Mouse (Mus musculus) hindbrain, embryonic 12.5 days (tissue): ENCODE data around the gene Chd6. TPM values are rescaled to one million over a fixed set of nuclear protein-coding genes. Genes with fewer than 3 reads are reported as not detected.

Source experiments
- ATAC-seq: fragments of 200-750 bp; cut with Nextera tagmentation; 2 replicates; pipeline ENCODE4 v1.8.0; 2017; ENCODE audit warnings: moderate TSS enrichment; ENCODE audit not compliant: low FRiP score
- H3K27ac ChIP-seq: fragments of 300-500 bp; sonication (generic); 2 replicates; pipeline ENCODE4 v1.5.1; 2016; ENCODE audit warnings: mild to moderate bottlenecking
- H3K27me3 ChIP-seq: fragments of 300-500 bp; sonication (generic); 2 replicates; pipeline ENCODE4 v1.6.1; 2016; ENCODE audit warnings: mild to moderate bottlenecking
- H3K36me3 ChIP-seq: fragments of 300-500 bp; sonication (generic); 2 replicates; pipeline ENCODE4 v1.6.1; 2016; ENCODE audit warnings: mild to moderate bottlenecking
- H3K4me1 ChIP-seq: fragments of 300-500 bp; sonication (generic); 2 replicates; pipeline ENCODE4 v1.6.1; 2016
- H3K4me2 ChIP-seq: fragments of 300-500 bp; sonication (generic); replicated peaks from 2 replicates; pipeline ENCODE4 v1.6.1; 2016; ENCODE audit warnings: mild to moderate bottlenecking
- H3K4me3 ChIP-seq: fragments of 300-500 bp; sonication (generic); 2 replicates; pipeline ENCODE4 v1.5.1; 2016; ENCODE audit warnings: mild to moderate bottlenecking
- H3K9ac ChIP-seq: fragments of 300-500 bp; sonication (generic); 2 replicates; pipeline ENCODE4 v1.6.1; 2016; ENCODE audit warnings: mild to moderate bottlenecking, moderate library complexity
- H3K9me3 ChIP-seq: fragments of 300-500 bp; sonication (generic); replicated peaks from 2 replicates; pipeline ENCODE4 v1.6.1; 2016; ENCODE audit warnings: mild to moderate bottlenecking
- WGBS: fragments of 180-500 bp; shearing (Covaris S2); methylation state at CpG from one replicate; pipeline ENCODE4 v1.1.7; 2016; 5-methylcytosine and 5-hydroxymethylcytosine counted together
- polyA plus RNA-seq: library from polyadenylated mRNA; unstranded; fragments of >200 nt; fragmentation: Nextera tagmentation; extraction: Ambion mirVana; gene quantifications from 2 replicates; pipeline ENCODE4 v1.2.1, GENCODE M21; 2016

The Chd6 gene
- polyA plus RNA-seq = 42.0 and 48.2 TPM in 2 replicates

DNA sequence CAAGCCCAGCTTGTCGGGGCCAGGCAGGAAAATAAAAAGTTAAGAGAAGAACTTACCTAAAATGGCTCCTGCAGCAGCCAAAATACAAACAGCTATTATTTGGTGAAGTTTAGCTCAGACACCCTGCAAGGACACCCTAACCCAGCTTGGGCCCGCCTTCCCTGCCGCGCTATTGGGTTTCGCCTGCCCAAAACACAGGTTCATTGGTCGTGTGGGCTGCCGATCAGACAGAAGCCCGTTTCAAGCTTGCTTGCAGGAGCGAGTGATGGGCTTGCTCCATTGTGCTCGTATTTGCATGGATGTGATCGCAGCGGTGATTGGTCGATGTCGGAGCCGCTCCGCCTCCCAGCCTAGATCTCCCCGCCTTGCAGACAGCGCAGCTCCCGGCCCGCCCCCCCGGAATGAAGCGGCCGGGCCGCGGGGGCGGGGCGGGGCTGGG lies at the start of gene Chd6:
Gene Chd6, minus strand, starts transcription at position 143 of the 439 bp plus-strand sequence.
- peak; percentile 99 for ATAC-seq
- Histone ChIP-seq H3K9ac (peak within 1 kb of the TSS; percentile 98), H3K4me2 (peak within 1 kb of the TSS; percentile 77), H3K4me3 (peak within 1 kb of the TSS; percentile 99), H3K27ac (peak within 1 kb of the TSS; percentile 98), H3K9me3 (no peaks in the 10 kb centered on the region), H3K4me1 (peaks cover 22% of the 10 kb centered on the region), H3K36me3 (no peaks in the 10 kb centered on the region), H3K27me3 (no peaks in the 10 kb centered on the region)
- under 1% methylated on average over 26 of the region's 27 CpGs for WGBS

DNA sequence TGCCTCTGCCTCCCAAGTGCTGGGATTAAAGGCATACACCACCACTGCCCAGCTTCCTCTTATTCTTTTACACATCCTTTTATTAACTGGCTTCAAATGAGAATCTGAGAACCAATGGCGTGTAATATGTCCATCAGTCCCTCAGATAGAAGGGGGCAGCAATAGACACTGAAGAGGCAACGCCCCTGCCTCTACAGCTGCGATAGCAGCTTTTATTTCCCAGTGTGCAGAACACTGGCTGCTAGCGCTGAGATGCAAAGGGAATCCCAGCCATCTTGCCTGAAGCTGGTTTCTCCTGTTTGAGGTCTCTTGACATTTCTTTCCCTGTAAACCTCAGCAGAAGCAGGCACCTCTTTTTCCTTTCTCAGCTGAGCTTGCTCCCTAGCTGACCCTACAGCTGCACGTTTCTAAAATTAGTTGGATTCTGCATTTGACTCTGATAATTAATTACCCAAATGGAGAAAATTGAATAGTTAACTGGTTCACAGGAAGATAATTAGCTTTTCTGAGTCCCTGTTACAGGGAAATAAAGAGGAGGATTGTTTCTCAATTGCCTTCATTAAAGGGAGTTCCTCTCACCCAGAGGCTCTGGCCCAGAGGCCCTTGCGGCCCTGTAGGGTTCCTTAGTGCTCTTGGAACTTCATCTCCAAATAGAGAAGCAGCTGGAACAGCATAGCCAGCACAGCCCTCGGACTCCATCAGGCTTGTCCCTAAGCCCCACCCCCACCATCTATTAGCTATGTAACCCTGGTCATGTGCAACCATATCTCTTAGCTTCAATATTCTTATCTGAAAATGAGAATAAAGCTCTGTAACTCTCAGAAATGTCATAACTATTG lies 41.3 kb upstream of the Chd6 start:
- no peak overlapping the region for H3K4me2 ChIP-seq
- 60% methylated on average over 7 of the region's 7 CpGs for WGBS

DNA sequence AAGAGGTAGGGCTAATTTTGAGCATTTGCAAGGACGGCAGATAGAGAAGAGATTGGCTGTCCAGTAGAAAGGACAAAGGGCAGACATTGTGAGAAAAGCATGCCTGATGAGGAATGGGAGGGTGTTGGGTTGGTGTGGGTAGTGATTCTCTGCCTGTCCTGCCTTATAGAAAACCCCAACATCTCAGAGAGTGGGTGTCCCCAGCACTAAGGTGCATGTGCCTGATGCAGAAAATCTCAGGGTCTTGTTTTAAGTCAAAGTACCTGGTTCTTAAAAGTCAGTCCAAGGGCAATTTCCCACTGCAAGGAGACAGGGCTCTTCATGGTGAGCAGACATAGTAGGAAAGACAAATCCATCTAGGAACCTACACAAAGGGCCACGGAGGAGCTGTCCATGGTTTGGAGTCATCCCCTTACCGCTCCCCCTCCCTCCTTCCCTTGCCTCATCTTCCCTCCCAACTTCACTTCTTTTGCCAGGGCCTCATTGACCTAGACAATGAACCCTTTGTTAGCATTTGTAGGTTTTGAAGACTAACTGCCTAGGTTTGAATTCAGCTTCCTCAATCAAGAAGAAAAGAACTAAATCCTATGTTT lies 39.6 kb upstream of the Chd6 start:
- Histone ChIP-seq H3K9me3 (no peaks in the 10 kb centered on the region), H3K27ac (no peak overlapping the region), H3K4me1 (peaks cover 11% of the 10 kb centered on the region), H3K4me3 (no peak overlapping the region), H3K9ac (no peak overlapping the region), H3K4me2 (no peak overlapping the region), H3K36me3 (no peaks in the 10 kb centered on the region), H3K27me3 (no peaks in the 10 kb centered on the region)
- WGBS = 41% methylated on average over 3 of the region's 3 CpGs
- ATAC-seq = peak; percentile 50; the same call in 1 of the 2 replicates

More for the DNA sequence above, 41.3 kb upstream of the Chd6 start:
- Histone ChIP-seq H3K27ac (peak overlapping the region; percentile 40; the same call in 1 of the 2 replicates), H3K36me3 (no peaks in the 10 kb centered on the region), H3K9me3 (no peaks in the 10 kb centered on the region), H3K4me3 (no peak overlapping the region), H3K27me3 (no peaks in the 10 kb centered on the region), H3K9ac (no peak overlapping the region), H3K4me1 (peaks cover 15% of the 10 kb centered on the region)
- ATAC-seq = peak; percentile 43; the same call in 1 of the 2 replicates

DNA sequence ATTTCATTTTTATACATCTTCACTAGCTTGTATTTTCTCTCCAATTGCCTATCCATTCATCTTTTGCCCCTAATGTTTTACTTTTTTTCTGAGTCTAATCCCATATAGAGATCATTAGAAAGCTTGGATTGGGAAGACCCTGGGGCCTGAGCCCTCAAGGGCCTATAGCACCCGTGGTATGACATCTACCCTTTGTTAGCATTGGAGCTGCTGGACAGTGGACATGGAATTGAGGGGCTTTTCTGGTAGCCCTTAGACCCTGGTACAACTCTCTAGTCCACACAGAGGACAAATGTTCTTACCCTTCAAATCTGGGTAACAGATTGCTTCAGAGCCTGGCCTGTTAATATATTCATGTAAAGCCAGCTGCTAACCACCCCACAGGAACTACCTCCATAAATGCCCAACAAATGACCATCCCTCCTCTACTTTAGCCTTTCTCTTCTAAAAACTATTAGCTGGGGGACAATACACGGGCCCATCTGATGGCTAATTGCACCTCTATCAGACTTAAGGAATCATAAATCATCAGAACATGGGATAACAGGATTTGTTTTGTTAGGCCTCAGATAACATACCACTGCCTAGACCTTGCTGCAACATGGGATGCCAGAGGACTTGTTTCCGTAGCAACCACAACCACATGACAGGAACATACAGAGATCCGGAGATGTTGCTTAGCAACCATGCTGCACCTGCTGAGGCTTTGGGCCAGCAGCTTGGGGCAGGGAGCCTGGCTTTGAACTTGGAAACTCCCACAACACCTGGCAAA lies 39.0 kb upstream of the Chd6 start:
- Histone ChIP-seq H3K4me2 (no peak overlapping the region), H3K27ac (peak overlapping the region; percentile 76), H3K4me1 (peaks cover 11% of the 10 kb centered on the region), H3K4me3 (no peak overlapping the region), H3K27me3 (no peaks in the 10 kb centered on the region), H3K9ac (no peak overlapping the region), H3K36me3 (no peaks in the 10 kb centered on the region), H3K9me3 (no peaks in the 10 kb centered on the region)
- peak; percentile 80 for ATAC-seq
- 59% methylated on average over 4 of the region's 4 CpGs for WGBS

DNA sequence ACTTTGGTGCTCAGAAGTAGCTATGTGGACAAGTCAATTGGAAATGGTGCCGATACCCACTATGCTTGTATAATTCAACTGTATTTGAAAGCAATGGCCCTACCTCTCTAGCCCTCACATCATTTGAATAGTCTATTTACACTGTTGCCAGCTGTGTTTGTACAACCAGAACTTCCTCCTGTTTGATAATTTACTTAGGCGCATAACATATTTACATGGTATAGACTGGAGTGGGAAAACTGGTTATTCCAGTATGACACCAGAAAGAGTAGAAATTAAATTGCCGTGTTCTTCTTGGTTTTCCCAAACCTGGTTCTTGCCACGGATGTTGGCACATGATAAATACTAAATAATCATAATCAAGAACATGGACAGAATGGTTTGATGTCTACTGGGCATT lies 35.9 kb upstream of the Chd6 start:
- Histone ChIP-seq H3K36me3 (no peaks in the 10 kb centered on the region), H3K4me2 (no peak overlapping the region), H3K27ac (no peak overlapping the region), H3K9ac (no peak overlapping the region), H3K4me1 (peaks cover 11% of the 10 kb centered on the region), H3K9me3 (no peaks in the 10 kb centered on the region), H3K4me3 (no peak overlapping the region), H3K27me3 (no peaks in the 10 kb centered on the region)
- ATAC-seq = no peak
- 91% methylated on average over 4 of the region's 4 CpGs for WGBS

DNA sequence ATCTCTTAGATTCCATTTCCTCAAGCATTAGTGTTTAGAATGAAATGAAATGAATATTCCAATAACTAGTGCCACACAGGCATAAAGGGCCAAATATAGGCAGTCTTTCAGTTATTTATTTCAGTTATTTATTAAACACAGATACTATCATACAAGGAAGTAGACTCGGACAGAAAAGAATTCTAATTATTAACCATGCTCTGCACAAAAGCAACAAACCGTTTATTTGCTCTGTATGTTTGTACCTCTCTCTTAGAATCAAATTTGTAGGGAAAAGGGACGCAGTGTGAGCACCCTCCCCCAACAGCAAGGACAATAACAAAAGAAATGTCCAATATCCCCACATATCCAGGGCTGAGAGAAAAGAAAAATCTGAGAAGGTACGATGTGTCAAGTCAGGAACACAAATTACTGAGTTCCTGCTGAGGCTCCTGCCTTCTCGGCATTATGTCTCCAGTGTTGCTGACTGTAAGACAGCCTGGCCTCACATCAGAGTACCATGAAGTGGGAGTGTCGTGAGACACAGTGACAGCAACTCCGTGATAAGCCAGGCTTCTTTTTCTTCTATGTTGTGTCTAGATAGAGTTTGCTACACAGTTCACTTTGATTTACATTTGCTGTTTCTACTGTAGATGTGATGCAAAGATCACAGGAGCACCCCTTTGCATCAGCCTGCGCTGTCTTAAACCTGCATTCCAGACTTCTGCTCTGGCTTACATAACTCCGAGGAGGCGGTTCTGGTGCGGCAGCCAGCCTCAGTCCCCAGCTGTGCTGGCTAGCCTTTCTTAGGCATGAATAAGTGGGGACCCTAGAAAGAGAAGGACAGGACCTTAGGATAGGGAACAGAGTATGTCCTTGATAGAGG lies 30.0 kb upstream of the Chd6 start:
- Histone ChIP-seq H3K27me3 (no peaks in the 10 kb centered on the region), H3K27ac (no peak overlapping the region), H3K9me3 (no peaks in the 10 kb centered on the region), H3K4me3 (no peak overlapping the region), H3K9ac (no peak overlapping the region), H3K4me2 (no peak overlapping the region), H3K36me3 (no peaks in the 10 kb centered on the region), H3K4me1 (no peaks in the 10 kb centered on the region)
- ATAC-seq = no peak
- WGBS = 62% methylated on average over 11 of the region's 11 CpGs

DNA sequence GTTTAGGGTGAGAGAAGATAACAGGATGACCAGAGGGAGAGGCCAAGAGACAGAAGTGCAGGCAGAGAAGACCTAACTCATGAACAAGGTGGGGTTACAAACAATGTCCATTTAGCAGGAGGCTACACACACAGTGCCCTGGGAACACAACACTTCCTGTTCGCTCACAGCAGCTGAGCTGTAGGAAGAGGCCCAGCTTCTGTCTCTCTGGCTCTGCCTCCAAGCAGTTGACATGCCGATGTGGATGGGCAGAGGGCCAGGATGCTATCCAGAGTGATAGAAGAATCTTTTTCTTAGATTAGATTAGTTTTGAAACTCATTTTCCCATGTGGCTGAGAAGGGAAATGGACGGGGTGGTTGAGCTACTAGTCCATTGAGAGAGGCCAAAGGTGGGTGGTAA lies 28.1 kb upstream of the Chd6 start:
- no peaks in the 10 kb centered on the region for H3K9me3 ChIP-seq
- no peak for ATAC-seq
- H3K4me1 ChIP-seq = no peaks in the 10 kb centered on the region
- no peak overlapping the region for H3K4me2 ChIP-seq
- H3K36me3 ChIP-seq = no peaks in the 10 kb centered on the region
- WGBS = 86% methylated on average over 3 of the region's 3 CpGs
- no peaks in the 10 kb centered on the region for H3K27me3 ChIP-seq
- H3K4me3 ChIP-seq = no peak overlapping the region
- H3K9ac ChIP-seq = no peak overlapping the region
- no peak overlapping the region for H3K27ac ChIP-seq

DNA sequence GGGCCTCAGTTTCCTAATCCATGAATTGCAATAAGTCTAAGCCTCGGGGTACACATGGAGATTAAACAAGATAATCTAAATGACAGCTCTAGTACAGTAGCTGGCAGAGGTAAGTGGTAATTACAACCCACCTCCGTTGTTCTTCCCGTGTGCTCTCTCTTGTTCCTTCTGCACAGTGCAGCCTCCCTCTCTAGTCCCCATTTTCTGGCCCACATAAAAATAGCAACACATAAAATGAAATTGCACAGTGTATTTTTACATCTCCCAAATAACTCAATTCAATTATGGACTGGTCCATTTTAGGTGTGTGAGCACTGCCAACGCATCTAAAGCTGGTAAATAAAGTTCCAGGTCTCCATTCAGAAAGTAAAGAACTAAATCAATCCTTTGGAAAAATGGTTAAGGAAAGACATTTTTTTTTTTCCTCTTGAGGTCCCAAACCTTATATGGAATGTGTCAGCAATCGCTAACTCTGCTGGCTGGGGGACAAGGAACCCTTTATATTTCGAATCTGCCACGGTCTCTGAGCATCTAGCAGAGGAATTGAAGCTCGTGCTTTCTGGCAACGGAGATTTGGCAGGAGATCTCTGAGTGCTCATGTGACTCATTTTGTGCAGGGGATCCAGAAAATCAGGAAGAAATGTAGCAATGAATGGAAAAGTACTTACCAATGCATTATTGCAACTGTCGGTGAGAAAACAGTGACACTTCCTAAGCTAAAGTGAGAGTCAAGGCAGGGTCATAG lies 19.7 kb upstream of the Chd6 start:
- H3K4me2 ChIP-seq = no peak overlapping the region
- H3K27ac ChIP-seq = no peak overlapping the region
- no peak overlapping the region for H3K9ac ChIP-seq
- H3K9me3 ChIP-seq = no peaks in the 10 kb centered on the region
- no peaks in the 10 kb centered on the region for H3K4me1 ChIP-seq
- WGBS = 62% methylated on average over 10 of the region's 10 CpGs
- no peak for ATAC-seq
- no peaks in the 10 kb centered on the region for H3K36me3 ChIP-seq
- no peak overlapping the region for H3K4me3 ChIP-seq
- no peaks in the 10 kb centered on the region for H3K27me3 ChIP-seq

DNA sequence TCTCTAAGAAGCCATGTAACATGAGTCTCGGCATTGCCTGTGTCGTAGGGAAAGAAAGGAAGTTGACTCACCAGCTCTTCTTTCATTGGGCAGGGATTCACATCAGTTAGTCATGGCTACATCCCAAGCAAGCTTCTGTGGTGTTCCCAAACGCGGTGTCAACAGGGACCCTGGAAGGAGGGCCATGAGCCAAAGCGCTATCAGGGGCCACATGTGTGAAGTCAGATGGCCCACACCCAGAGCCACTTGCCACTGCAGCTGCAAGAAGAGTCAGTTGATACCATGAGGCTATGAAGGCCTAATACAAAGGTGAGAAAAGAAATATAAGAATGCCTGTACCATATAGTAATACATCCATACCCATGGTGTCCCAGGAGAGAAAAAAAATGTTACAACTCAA lies 3.1 kb upstream of the Chd6 start:
- Histone ChIP-seq H3K9me3 (no peaks in the 10 kb centered on the region), H3K4me1 (peaks cover 17% of the 10 kb centered on the region), H3K36me3 (no peaks in the 10 kb centered on the region), H3K27ac (no peak overlapping the region), H3K9ac (no peak overlapping the region), H3K4me3 (no peak overlapping the region), H3K27me3 (no peaks in the 10 kb centered on the region), H3K4me2 (no peak overlapping the region)
- no peak for ATAC-seq
- WGBS = 84% methylated on average over 5 of the region's 5 CpGs

DNA sequence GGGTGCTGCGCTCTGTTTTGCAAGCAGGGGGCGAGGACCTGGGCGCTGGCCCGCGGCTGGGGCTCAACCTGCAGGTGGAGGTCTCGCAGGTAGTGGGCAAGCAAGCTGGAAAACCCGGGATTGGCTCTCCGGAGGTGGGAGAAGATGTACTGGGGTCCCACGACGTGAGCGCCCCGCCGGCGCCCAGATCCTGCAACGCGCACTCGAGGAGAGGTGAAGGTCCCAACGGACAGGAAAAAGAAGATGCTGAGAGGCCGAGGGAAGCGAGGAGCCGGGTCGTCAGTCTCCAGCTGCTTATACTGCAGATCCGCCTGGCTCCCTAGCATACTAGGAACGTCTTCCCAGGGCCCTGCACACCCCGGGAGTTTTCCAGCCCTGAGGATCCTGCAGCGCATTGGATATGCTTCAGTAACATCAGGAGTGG lies 535 bp upstream of the Chd6 start:
- Histone ChIP-seq H3K27me3 (no peaks in the 10 kb centered on the region), H3K9ac (peak overlapping the region; percentile 73), H3K9me3 (no peaks in the 10 kb centered on the region), H3K4me3 (peak overlapping the region; percentile 99), H3K4me2 (peak overlapping the region; percentile 77), H3K27ac (peak overlapping the region; percentile 98), H3K36me3 (no peaks in the 10 kb centered on the region), H3K4me1 (peaks cover 21% of the 10 kb centered on the region)
- ATAC-seq = peak; percentile 65
- WGBS = under 1% methylated on average over 26 of the region's 26 CpGs
